Mouse (Mus musculus): ENCODE measurements around the gene Prss36. TPM values are rescaled to one million over a fixed set of nuclear protein-coding genes. Genes with fewer than 3 reads are reported as not detected.
A peak's percentile ranks its signal among the peaks of the same experiment; 100 is the strongest.

Gene Prss36
- total and polyA plus RNA-seq, 3 experiments, result 6.1 to 8.3 (median 7.7) TPM

DNA sequence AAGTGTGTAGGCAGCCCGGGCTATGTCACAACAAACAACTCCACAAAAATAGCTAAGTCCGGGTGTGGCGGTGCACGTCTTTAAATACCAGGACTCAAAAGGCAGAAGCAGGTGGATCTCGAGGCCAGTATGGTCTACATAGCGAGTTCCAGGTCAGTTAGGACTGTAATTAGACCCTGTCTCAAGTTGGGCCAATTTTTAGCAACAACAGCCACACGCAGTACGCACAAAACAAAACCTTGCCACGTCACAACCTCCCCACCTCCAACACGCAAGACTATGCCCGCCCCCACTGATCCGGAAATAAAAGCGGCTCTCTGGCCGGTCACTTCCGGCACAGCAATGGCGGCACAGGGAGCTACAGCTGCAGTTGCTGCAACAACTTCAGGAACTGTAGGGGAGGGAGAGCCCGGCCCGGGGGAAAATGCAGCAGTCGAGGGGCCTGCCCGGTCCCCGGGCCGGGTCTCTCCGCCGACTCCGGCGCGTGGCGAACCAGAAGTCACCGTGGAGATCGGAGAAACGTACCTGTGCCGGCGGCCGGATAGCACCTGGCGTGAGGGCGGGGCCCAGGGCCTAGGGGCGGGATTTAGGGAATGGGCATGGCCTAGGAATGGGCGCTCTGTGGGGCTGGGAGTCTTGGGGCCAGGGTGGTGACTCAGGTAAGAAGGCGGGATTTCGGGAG, 34.2 kb downstream of the Prss36 start, which contains the start of gene Kat8 (continued):
- TF ChIP-seq POLR2AphosphoS2 (IDR thresholded peaks at IDR 0.05; ENCODE audit: low read depth, low read length) (peak; percentile 77; the same call in 1 of the 2 replicates), HCFC1 (IDR thresholded peaks at IDR 0.05; ENCODE audit: low read depth, low read length) (peak; percentile 93), IRF4 (IDR thresholded peaks at IDR 0.05; ENCODE audit: low read depth, low read length) (peak; percentile 48; the same call in 1 of the 2 replicates), MXI1 (IDR thresholded peaks at IDR 0.05; ENCODE audit: low read depth, low read length) (peak; percentile 73; the same call in 1 of the 2 replicates), UBTF (IDR thresholded peaks at IDR 0.05; ENCODE audit: low read depth, low read length) (no peak), KAT2A (IDR thresholded peaks at IDR 0.05; ENCODE audit: insufficient replicate concordance, low read length) (peak; percentile 86; the same call in 1 of the 2 replicates), CHD2 (IDR thresholded peaks at IDR 0.05; ENCODE audit: low read length) (peak; percentile 95), NRF1 (IDR thresholded peaks at IDR 0.05; ENCODE audit: low read depth, low read length) (peak; percentile 67), TCF12 (IDR thresholded peaks at IDR 0.05; ENCODE audit: low read depth, low read length) (peak; percentile 95)

DNA sequence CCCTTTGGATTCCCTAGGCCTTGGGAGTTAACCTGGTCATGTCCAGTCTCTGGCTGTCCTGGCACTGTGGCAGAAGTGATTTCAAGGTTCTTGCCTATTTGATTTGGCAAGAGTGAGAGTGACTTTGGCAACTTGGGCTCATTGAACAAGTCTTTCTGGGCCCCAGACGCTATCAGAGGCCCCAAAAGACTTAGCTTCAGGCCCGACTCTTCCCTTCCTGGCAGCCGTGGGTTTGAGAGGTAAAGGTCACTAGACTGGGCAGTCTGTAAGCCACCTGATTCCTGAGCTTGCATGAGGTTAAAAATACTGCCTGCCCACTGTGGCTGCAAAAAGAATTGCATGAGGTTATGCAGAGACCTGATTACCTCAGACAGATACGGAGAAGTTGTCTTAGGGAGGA, 37.9 kb downstream of the Prss36 start:
- TF ChIP-seq ZMIZ1 (IDR thresholded peaks at IDR 0.05; ENCODE audit: low read depth, low read length) (no peak), E2F4 (IDR thresholded peaks at IDR 0.05; ENCODE audit: insufficient replicate concordance, low read depth, low read length) (no peak), ELF1 (IDR thresholded peaks at IDR 0.05; ENCODE audit: low read depth, low read length) (no peak), MAX (IDR thresholded peaks at IDR 0.05; ENCODE audit: low read length) (no peak), RCOR1 (conservative IDR thresholded peaks at IDR 0.05; ENCODE audit: low read depth, low read length) (no peak), PAX5 (IDR thresholded peaks at IDR 0.05; ENCODE audit: low read length) (no peak), JUND (conservative IDR thresholded peaks at IDR 0.05; ENCODE audit: low read depth, low read length) (no peak), MAFK (IDR thresholded peaks at IDR 0.05; ENCODE audit: insufficient replicate concordance, low read length) (no peak), TCF12 (IDR thresholded peaks at IDR 0.05; ENCODE audit: low read depth, low read length) (no peak), USF2 (conservative IDR thresholded peaks at IDR 0.05; ENCODE audit: low read depth, low read length) (no peak), BHLHE40 (IDR thresholded peaks at IDR 0.05; ENCODE audit: low read depth, low read length) (no peak), MAZ (IDR thresholded peaks at IDR 0.05; ENCODE audit: low read depth, low read length) (no peak), CTCF (conservative IDR thresholded peaks at IDR 0.05 in 1 of 2, IDR thresholded peaks at IDR 0.05 in 1 of 2; ENCODE audit: low read depth in 2 of 2, low read length in 2 of 2) (no peak), UBTF (IDR thresholded peaks at IDR 0.05; ENCODE audit: low read depth, low read length) (no peak), ZKSCAN1 (IDR thresholded peaks at IDR 0.05; ENCODE audit: borderline replicate concordance, low read depth, low read length) (no peak)
- no peak for DNase-seq (ENCODE audit: extremely low read depth)
- Histone ChIP-seq H3K4me1 (ENCODE audit: control insufficient read depth in 1 of 2, insufficient read depth in 2 of 2) (peaks cover 7 to 21% of the 10 kb centered on the region in 2 experiments; a peak in 3 of 4 replicates), H3K36me3 (replicated peaks in 1 of 2; ENCODE audit: control insufficient read depth in 1 of 2, insufficient read depth in 1 of 2, low read length in 1 of 2) (peaks cover 45 to 56% of the 10 kb centered on the region in 2 experiments), H3K9ac (ENCODE audit: insufficient read depth, low read depth) (no peak overlapping the region), H3K4me2 (ENCODE audit: insufficient read depth, low read depth, poor library complexity, severe bottlenecking) (no peak overlapping the region), H3K27ac (ENCODE audit: insufficient read depth, low read depth) (no peak overlapping the region), H3K27me3 (replicated peaks) (no peaks in the 10 kb centered on the region), H3K9me3 (replicated peaks; ENCODE audit: low read length) (no peaks in the 10 kb centered on the region), H3K4me3 (replicated peaks in 1 of 3; ENCODE audit: low read depth in 2 of 3, low read length in 2 of 3, poor library complexity in 1 of 3) (no peak overlapping the region), H3K79me2 (replicated peaks; ENCODE audit: control insufficient read depth, extremely low read depth, insufficient read depth, poor library complexity, severe bottlenecking) (peaks cover 11% of the 10 kb centered on the region; the same call in 1 of the 2 replicates)
- in situ Hi-C loops (cut with MboI; ENCODE audit: low pct_ligation_motif_present, low pct_unique_long_range_greater_than_20kb, low sequenced_read_pairs), result no loop called here
- dilution Hi-C loops (cut with MboI; ENCODE audit: extremely low pct_ligation_motif_present, extremely low pct_unique_long_range_greater_than_20kb, low sequenced_read_pairs), result no loop called here
